Mouse (Mus musculus) inflammation-experienced regulatory T-cells, adult 6 months (primary cell): ENCODE data around the gene Tmco3. TPM values are rescaled to one million over a fixed set of nuclear protein-coding genes. Genes with fewer than 3 reads are reported as not detected.
A peak's percentile ranks its signal among the peaks of the same experiment; 100 is the strongest.

ENCODE experiments used
- ATAC-seq: one replicate; pipeline ENCODE4 v1.8.0; 2017
- polyA plus RNA-seq, 3 experiments: library from polyadenylated mRNA; unstranded; fragments of 100-300 nt; shearing (Covaris generic); gene quantifications; one replicate each; pipeline ENCODE4 v1.2.1; 2017

Tmco3 gene
- polyA plus RNA-seq = 10 to 100 TPM; 24.1 to 28.8 (median 26.7) TPM

DNA sequence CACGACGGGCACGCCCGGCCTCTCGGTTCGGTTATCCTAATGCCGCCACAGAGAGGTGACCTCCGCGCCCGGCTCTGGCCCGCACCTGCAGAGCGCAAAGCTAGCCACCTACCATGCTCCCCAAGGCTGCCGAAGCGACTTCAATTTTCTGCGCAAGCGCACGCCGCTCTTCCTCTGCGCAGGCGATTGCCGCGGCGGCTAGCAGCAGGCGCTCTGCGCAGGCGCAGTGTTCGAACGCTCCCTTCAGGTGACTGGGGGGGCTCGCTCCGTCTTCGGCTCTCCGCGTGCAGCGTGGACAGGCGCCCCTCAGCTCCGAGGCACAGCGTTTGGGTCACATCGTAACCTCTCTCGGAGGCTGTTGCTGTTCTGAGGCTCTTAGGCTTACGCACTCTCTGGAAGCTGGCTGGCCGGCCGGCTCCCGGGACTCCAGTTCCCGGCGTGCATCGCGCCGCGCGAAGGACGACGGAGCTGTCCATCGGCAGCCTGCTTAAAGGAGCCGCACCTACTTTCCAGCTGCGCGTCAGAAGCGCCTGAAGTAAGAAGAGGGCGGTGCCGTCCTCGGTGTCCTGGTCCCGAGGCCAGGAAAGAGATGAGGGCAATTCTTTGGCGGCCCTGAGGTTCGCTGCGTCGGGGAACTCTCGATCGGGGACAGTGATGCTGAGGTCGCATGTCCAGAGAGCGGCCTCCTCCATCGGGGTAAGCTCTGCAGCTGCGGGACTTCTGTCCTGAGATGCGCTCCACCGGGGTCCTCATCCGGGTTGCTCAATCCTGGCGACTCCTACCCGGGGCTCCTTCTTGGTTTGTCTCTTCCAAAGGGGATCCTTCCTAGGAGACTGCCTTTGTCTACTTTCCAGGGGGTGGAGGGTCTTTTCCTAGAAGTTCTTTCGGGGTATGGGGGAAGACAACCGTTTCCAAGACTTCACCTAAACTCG, at the start of gene Tmco3, which contains the start of gene Dcun1d2:
TSS of gene Tmco3 (plus strand) at position 499 of the 932 bp plus-strand sequence.
TSS of gene Dcun1d2 (minus strand) at position 440 of the 932 bp plus-strand sequence.
- ATAC-seq = peak; percentile 87

DNA sequence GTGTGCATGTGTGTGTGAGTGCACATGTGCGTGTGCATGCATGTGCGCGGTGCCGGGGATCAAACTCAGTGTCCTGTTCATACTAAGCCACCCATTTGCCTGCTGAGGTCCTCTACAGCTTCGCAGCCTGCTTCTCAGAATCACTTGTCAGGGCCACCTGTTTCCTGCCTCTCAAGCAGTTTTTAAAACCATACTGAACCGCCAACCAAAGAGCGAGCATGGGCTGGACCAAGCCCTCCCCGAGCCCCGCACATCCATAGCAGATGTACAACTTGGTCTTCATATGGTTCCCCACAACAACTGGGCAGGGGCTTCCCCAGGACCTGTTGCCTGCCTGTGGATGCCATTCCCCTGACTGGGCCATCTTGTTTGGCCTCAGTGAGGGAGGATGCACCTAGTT, 47.9 kb upstream of the Tmco3 start:
- no peak for ATAC-seq

DNA sequence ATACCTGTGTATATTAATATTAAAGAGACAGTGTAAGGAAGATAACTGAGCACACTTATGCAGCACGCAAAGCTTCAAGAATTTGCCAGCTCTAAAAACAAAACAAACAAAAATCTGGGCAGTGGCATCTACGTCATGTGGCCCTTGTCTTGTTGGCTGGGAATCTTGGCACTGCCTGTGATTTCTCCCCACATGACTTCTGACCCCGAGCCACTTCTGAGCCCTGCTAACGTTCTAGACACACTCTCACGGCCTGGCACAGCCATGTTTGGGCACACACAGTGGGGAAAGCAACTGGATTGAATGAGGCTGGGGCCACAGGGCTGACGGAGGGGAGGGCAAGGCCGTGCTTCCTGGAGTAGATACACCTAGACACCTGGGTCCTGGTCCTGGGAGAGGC, 47.3 kb upstream of the Tmco3 start:
- ATAC-seq = no peak

DNA sequence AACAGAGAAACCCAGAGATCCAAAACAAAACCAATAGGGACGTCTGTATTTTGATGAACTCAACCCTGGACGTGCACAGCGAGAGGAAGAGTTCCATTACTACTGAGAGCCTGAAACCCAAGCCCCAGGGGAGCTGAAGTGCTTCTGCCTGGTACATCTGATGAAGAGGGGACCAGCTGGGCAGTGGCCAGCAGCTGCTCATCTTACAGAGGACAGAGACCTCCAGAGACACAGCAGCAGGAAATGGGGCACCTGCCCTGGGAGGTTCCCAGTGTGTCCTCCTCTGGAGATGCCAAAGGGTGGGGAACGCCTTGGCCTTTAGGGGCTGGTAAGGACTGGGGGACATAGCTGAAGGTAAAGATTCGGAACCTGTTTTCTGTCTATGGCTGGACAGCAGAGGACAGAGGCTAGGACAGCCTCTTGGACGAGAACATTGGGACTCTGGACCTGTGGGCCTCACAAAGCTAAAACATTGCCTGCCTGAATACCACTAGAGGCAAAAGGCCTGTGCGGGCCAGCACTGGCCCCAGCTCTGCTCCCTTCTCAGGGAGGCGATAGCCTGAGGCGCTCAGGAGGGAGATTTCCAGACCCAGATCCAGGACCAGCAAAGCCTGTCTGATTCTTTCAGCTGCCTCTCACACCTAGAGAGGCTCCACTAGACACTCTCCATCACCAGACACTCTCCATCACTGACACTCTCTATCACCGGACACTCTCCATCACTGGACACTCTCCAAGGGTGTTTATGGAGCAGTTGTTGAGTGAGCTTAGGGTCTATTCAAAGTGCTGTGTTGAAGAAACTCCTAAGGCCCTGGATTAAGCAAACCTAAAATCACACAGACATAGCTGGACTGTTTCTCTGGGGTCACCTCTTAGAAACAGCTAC, 44.8 kb upstream of the Tmco3 start:
- ATAC-seq = no peak

DNA sequence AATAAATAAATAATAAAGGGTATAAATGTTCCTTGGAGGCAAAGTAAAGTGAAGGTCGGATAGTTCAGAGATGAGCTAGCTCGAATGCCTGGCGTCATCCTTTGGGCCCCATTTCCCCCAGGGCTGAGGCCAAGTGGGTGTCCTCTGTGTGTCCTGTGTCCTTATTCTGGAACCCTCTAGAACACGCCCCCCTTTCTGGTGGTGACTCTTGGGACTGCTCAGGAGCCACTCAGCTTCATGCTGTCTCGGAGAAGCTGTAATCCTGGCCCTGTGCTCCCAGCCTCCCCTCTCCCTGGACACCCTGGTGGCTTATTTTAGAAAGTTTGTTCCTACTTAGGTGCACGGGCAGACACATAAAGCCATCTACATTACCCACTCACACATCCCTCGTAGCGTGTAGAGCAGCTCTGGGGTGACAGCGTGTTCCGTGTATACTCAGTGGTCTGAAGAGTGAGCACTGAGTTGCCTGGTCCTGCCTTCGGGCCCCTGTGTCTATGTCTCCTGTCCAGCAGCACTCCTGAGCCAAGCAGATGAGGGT, 43.6 kb upstream of the Tmco3 start:
- no peak for ATAC-seq

DNA sequence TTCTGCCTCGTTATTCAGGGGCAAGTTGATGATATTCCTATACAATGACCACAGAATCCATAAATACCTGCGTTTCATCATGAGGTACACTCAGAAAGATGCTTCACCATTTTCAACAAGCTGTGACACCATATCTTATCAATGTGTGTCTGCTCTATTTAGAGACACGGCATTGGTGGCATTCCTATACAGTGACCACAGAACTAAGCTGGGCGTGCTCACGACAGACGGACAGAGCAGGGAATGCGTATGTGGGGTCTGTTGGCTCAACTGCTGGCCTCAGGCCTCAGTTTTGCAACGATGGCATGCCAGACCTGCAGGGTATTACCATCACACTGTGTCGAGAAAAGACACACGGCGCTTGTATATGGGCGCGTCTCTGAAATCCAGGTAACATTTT, 35.2 kb upstream of the Tmco3 start:
- no peak for ATAC-seq

DNA sequence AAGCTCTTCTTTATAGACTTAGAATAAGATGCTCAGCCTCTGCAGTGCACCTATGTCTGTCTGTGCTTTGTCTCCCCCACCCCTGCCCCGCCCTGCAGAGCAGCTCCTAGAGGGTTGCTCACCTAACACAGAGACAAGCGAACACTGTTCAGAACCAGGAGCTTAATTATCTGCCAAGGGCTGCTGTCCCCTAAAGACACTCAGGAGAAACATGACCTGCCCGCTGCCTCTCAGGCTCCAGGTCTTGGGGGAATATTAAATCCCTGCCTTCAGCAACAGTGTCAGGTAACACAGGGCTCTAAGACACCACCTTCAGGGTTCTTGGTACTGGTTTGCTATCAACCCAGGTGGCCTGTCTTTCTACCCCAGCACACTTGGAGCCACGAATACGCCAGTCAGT, 34.6 kb upstream of the Tmco3 start:
- no peak for ATAC-seq

DNA sequence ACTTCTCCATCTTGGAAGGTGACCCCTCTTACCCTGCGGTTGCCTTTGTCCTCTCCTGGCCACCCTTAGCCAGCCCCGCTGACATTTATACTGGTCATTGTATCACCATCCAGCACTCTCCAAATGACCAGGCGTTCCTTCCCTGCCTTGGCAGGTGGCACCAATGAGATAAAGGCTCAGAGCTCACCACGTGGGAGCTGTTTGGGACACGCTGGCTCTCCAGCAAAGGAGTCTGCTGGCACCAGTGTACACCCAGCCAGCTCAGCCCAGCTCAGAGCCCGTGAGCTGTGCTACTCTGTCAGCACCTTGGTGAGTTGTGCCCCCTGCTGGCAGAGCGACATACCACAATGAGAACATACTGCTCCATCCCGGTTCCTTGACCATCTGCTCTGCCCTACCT, 34.0 kb upstream of the Tmco3 start, which contains the start of gene Adprhl1:
TSS of gene Adprhl1 (minus strand) at position 144 of the 400 bp plus-strand sequence.
- peak; percentile 60 for ATAC-seq

DNA sequence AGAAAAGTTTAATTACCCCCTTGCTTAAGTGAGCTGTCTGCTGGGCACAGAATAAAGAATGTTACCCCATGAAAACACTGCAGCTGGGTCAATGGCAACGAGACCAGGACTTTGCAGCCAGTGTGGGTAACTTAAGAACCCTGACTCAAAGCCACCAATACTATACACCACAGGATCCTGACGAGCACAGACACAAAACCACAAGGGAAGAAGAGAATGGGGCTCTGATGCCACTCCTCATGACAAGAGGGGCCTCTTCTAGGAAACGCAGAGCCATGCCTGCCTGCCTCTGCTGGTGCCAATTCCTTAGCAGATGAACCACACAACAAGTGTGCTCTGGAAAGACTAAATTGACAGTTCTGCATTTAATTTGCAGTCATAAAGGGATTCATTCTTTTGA, 24.6 kb upstream of the Tmco3 start:
- ATAC-seq = no peak

DNA sequence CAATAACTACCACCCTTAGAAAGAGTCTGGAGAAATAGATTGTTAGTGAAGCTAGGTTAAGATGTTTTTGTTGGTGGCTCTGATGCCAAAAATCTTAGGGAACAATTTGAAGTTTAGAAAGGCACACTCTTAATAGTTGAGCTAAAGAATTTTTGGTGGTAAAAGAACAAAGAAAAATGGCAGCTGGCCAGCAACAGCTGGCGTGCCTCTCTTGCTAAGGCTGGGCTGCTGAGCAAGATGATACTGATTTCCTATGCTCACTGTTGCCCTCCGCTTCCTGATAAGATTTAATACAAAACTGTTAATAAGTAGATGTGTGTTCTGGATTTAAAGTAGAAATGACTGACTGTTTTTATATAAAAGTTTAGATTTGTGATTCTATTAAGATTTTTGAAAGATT, 20.4 kb upstream of the Tmco3 start:
- ATAC-seq = no peak

DNA sequence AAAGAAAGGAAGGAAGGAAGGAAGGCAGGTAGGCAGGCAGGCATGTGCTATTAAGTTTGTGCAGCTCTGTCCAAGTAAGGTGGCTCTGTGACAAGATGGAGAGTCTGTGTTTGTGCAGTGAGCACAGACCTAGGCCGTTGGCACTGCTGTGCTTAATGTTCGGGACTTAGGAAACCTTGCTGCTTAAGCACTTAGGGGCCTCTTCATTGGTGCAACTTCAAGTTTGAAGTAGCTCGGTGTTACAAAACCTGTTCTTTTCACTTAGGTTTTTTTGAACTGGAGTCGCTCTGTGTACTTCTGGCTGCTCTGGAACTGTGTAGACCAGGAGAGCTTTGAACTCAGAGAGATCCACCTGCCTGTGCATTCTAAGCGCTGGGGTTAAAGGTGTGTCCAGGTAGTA, 15.2 kb upstream of the Tmco3 start:
- ATAC-seq = no peak

DNA sequence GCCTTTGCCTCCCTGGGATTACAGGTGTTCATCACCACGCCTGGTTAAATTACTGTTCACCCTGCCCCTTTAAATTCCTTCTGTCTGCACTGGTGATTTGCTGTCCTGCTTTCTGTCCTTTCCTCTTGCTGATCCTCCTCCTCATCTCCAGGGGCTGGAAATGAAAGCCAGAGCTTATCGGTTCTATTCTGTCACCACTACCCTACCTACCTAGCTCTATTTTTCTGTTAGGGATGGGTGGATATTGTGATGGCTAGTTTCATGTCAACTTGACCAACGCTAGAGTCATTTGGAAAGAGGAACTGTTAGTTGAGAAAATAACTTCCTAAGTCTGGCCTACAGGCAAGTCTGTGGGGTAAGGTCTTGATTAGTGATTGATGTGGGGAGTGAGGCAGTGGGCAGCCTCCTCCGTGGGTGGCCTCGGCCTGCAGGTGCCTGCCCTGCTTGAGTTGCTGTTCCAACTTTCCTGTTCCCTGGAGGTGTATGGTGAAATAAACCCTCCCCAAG, 11.0 kb upstream of the Tmco3 start:
- no peak for ATAC-seq

DNA sequence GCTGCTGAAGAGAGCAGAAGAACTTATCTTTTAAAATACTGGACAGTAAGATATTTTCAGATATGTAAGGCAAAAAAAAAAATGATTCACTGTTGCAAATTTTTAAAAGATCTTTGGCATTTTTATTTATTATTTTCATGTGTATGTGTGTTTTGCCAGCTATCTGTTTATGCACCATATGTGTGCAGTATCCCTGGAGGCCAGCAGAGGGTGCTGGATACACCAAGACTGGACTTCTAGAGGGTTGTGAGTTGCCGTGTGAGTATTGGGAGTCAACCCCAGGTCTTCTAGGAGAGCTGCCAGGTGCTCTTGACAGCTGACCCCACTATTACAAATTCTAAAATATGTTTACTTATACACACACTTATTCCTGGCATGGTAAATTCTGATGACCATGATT, 4.8 kb upstream of the Tmco3 start:
- no peak for ATAC-seq

DNA sequence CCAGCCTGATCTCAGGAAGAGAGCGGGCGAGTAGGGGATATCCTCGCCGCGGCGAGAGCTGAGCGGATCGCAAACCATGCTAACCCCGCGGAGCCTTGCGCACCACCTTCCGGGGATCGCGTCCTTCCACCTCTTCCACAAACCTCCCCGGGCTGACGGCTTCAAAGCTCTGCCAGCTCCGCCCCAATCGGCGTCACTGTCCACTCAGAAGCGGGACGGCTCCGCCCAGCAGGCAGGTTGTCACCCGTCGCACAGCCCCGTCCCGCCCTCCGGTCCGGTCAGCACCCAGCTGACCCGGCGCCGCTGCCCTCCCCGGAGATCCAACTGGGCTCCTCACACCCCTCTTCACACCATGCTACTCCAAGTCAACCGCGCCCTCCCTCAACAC, 692 bp upstream of the Tmco3 start:
- ATAC-seq = peak; percentile 68

DNA sequence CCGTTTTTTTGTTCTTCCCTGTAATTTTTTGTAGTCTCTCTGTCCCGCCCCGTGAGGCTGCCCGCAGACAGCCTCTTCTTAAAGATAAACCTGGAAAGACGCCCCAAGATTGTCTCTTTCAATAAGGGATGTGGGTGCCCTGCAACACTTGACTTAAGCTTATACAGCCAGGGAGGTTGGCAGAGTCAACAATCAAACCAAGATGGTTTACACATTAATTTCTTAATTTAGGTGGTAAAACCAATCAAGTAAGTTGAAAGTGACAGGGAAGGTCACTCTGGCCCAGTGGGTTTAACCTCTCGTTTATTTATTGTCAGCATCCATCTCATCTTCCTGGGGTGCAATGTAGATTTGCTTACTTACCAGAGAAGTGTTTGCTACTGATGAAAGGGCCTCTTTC, 656 bp downstream of the Tmco3 start:
- ATAC-seq = no peak

DNA sequence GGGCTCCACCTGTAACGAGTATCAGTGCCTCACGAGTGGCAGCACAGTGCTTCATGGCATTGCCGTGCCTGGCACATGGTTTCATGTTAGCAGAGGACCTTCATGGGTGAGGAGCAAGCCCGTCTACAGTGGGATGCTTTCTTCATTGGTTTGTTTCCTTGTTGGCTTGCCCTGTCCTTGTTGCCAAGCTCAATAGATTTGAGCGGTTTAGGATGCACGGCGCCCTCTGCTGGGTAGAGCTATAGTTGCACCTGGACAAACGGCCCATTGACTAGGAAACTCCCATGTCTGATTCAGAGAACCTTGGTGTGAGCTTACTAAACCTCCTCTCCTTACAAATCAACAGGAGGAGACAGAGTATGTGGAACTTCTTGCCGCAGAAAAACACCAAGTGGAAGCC, 4.4 kb downstream of the Tmco3 start:
- ATAC-seq = no peak

DNA sequence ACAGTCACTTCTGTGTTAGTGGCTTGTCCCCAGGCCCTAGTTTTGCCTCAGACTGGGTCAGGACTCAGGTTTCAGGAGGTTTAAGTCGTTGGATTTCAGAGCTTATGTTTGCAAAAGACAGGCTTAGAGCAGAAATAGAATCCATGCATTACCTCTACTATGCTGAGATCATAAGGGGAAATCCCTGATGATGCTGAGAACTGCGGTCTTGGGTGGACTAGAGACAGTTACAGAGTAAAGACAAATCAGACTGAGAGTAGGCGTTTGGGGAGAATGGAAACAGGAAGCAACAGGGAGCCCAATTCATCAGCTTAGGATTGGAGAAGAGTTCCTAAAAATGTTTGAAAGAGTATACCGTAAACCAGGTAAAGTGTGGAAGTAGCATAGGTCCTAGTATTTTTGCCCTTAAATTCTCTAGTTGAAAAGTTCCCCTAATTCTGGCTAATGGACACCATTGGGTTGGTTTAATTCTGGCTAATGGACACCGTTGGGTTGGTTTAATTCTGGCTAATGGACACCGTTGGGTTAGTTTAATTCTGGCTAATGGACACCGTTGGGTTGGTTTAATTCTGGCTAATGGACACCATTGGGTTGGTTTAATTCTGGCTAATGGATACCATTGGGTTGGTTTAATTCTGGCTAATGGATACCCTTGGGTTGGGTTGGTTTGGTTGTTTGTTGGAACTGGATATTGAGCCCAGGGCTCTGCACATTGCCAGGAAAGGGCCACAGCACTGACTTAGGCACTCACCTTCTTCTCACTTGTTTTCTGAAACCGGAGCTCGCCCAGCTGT, 5.9 kb downstream of the Tmco3 start:
- ATAC-seq = peak; percentile 81

DNA sequence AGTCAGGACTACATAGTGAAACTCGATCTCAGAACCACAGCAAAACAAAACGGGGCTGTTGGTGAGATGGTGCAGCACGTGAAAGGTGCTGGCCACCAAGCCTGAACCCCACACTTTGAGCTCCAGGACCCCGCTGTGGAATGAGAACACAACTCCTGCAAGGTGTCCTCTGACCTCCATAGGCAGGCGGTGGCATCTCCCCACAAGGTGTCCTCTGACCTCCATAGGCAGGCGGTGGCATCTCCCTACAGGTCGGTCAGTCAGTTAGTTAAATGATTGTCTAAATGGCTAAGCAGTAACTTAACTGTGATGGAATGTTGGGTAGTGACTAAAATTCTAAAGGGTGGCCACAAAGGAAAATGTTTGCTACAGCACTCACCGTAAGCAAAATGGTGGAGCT, 11.6 kb downstream of the Tmco3 start:
- ATAC-seq = no peak

DNA sequence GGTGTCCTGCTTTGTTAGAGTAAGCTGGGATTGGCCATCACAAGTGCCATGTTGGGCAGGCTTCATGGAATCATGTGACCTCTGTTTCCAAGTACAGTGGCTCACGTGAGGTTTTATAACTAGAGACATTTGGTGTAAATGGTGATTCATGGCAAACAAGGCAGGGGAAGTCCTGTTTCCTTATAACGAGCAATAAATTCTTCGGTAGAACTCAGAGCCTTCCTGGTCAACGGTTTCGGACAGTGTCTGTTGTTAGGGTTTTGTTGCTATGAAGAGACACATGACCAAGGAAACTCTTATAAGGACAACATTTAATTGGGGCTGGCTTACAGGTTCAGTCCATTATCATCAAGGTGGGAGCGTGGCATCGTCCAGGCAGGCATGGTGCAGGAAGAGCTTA, 13.0 kb downstream of the Tmco3 start:
- ATAC-seq = no peak

DNA sequence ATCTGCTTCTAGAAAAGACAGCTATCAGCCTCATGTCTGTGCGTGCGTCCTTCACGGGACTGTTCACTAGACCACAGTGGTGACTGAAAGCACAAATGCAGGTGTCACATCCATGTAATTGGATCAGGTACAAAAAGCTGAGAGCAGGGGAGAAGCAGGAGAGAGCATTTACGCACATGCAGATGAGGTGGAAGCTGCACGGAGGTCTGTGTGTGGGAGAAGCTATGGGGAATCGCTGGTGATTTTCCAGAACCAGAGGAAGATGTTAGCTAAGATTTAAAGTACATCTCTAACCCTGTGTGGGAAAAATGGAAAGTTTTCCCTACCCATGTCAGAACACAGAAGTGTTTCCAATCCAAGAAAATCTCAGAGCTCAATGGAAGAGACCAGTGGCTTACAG, 17.5 kb downstream of the Tmco3 start:
- no peak for ATAC-seq

DNA sequence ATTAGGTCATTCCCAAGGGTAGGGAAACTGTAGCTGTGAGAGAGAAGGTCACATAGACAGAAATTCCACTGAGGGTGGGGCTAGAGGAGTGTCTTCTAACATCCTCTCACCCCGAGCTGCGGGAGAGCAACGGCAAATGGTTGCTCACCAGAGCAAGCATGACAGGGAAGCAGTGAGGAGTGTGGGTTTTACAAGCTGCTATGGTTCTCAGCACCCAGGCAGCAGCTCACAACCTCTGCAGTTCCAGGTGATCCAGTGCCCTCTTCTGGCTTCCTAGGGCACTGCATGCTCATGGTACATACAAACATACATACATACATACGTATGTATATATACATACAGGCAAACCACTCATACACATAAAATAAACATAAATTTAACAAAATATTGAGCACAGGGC, 17.9 kb downstream of the Tmco3 start:
- no peak for ATAC-seq

DNA sequence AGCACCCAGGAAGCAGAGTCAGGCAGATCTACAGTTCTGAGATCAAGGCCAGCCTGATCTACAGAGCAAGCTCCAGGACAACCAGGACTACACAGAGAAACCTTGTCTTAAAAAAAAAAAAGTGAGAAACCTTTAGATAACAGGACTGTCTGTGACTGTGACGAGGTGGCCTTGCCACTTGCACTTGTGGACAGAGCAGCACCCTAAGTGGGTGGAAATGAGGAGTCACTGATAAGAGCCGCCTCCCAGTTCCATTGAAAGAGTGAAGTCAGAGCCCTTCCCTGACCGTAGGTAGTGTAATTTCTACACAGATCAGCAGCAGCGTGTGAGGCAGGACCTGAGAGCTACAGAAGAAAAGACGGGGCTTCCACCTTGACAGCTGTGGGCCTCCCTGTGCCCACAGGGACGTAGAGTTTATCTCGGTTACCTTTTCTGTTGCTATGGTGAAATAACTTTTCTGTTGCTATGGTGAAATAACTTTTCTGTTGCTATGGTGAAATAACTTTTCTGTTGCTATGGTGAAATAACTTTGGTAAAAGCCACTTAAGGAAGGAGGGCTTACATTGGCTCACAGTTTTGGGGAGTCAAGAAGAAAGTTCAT, 18.4 kb downstream of the Tmco3 start:
- ATAC-seq = no peak
